Mouse (Mus musculus) megakaryocyte, embryonic 14.5 days (primary cell): ENCODE measurements around the gene Dtx3.

Source experiments
- FLI1 ChIP-seq: IDR thresholded peaks from 2 replicates; pipeline ENCODE4 v1.6.1; 2012; ENCODE audit warnings: low read length, inconsistent platforms, mixed read lengths
- GATA1 ChIP-seq: IDR thresholded peaks from 3 replicates; pipeline ENCODE4 v1.6.1; 2012; ENCODE audit warnings: mixed read lengths, low read length, inconsistent platforms, borderline replicate concordance

DNA sequence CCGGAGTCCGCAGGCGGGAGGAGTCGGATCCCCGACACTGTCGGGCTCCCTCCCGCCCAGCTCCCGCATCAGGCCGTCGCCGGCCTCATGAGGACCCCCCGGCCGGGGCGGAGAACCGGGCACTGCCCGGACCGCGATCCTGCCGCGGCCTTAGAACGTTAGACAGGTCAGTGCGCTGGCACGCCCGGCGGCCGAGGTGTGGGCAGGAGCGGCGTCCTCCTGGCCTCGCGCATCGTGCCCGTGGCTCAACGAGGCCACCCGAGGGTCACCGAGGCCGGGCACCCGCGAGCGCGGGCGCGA, 30.2 kb downstream of the Dtx3 start:
- TF ChIP-seq GATA1 (no peak), FLI1 (no peak)
